Mouse (Mus musculus) ovary, postnatal 36 days (tissue): ENCODE measurements around the gene Prkce.

ENCODE experiments used
- DNase-seq: peaks from one replicate; pipeline ENCODE4 v3.0.0; 2022; ENCODE audit warnings: low spot score, mixed read lengths

The Prkce gene

GRCm38 (mm10) chr17:86167320-86168230, at the start of gene Prkce:
Prkce (plus strand) TSS chr17:86167785.
- peak; percentile 85 for DNase-seq

- DNase-seq, result no peak
Measured at GRCm38 (mm10) chr17:86123146-86123545, 44.4 kb upstream of the Prkce start.

GRCm38 (mm10) chr17:86125908-86126307, 41.7 kb upstream of the Prkce start:
- DNase-seq, result no peak

GRCm38 (mm10) chr17:86128198-86128597, 39.4 kb upstream of the Prkce start:
- no peak for DNase-seq

DNA sequence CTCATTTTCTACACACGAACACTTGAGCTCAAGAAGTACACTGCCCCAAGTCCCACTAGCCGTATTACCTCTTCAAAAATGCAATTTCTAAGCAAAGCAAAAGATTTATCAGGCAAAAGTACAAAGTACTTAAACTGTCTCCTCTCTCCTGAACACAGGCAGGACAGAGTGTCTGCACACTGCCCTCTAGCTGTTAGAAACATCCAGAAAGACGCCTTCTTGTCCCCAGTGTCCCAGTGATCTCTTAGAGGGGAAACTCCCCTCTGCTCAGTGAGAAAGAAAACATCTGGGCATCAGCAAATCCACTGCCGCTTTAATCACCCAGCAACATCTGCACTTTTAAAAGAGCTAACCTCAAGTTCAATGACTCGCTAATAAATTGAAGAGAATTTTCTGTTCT, 35.1 kb upstream of the Prkce start:
- no peak for DNase-seq

DNA sequence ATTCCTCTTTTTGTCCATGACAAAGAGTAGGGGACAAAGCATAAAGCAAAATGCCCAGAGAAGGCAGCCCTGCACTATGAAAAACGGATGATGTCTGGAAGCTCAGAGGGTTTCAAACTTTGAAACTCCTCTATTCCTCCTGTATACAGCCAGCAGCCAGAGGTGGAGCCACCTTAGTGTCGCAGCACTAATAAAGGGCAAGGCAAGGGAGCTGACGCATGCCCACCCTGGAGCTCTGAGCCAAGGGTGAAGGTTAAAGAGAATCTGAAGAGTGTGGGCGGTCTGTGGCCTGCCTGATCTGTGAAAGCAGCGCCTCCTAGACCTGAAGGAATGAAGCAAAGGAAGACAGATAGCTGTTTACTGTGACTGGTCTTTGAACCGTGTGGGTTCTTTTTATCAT, 33.1 kb upstream of the Prkce start:
- no peak for DNase-seq

DNA sequence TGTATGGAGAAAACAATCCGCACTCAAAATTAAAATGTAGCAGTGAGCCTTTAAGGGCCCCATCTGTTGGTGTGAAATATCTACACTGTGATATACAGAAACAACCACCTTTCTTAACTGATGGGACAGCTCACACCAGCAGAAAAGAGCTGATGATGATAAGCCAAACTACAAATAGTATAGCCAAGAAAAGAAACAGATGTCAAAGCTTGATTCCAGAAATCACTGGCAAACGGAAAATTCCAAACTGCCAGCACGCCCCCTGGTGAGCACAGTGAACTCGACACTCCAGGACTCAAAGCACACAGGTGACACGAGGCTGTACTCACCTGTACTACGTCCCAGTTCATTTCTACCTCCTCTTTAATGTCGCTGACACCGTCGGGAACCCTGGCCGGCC, 31.8 kb upstream of the Prkce start:
- no peak for DNase-seq

DNA sequence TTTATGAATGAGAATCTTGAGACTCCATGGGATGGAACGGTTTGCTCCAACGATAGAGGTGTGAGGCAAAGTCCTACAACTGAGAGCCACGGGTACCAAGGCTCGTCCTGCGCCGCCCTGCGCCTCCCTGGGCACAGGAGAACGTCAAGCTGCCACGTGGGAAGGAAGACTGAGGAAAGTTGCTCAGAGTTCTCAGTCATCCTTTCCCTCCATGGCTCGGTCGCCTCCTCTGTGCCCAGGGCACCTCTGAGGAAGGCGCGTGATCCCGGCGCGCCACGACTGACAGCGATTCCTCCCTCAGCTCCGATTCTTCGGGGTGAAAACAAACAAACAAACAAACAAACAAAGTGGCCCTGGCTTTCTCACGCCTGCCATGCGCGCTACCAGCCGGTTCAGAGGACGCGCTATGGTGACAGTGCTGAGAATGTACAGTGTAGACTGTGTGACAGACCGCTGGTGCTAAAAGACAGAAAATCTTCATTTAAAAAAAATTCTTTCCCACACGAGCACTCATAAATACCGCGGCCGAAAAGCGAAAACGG, 23.0 kb upstream of the Prkce start:
- peak; percentile 24 for DNase-seq

GRCm38 (mm10) chr17:86145079-86145951, 22.3 kb upstream of the Prkce start, which contains the start of gene Srbd1:
Srbd1 (minus strand) TSS chr17:86145175.
- DNase-seq, result peak; percentile 86

- no peak for DNase-seq
Measured at GRCm38 (mm10) chr17:86149726-86150125, 17.9 kb upstream of the Prkce start.

GRCm38 (mm10) chr17:86150867-86151348, 16.7 kb upstream of the Prkce start:
- peak; percentile 36 for DNase-seq

- no peak for DNase-seq
Measured at GRCm38 (mm10) chr17:86156999-86157398, 10.6 kb upstream of the Prkce start.

DNA sequence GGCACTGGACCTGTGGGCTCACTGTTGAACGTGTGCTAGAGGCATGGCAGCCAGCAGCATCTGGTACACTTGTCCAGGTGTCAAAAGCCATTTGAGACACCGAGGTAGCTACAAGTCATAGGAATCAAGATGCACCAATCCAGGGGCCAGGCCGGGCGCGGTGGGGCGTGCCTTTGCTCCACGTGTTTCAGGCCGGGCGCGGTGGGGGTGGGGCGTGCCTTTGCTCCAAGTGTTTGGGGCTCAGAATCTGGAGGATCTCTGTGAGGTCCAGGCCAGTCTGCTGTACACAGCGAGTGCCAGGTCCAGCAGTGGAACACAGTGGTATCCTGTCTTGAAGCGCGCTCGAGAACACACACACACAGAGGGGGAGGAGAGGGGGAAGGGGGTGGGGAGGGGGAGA, 4.9 kb upstream of the Prkce start:
- no peak for DNase-seq

- DNase-seq, result no peak
Measured at GRCm38 (mm10) chr17:86164416-86164815, 3.2 kb upstream of the Prkce start.

- no peak for DNase-seq
Measured at GRCm38 (mm10) chr17:86166051-86166566, 1.5 kb upstream of the Prkce start.

DNA sequence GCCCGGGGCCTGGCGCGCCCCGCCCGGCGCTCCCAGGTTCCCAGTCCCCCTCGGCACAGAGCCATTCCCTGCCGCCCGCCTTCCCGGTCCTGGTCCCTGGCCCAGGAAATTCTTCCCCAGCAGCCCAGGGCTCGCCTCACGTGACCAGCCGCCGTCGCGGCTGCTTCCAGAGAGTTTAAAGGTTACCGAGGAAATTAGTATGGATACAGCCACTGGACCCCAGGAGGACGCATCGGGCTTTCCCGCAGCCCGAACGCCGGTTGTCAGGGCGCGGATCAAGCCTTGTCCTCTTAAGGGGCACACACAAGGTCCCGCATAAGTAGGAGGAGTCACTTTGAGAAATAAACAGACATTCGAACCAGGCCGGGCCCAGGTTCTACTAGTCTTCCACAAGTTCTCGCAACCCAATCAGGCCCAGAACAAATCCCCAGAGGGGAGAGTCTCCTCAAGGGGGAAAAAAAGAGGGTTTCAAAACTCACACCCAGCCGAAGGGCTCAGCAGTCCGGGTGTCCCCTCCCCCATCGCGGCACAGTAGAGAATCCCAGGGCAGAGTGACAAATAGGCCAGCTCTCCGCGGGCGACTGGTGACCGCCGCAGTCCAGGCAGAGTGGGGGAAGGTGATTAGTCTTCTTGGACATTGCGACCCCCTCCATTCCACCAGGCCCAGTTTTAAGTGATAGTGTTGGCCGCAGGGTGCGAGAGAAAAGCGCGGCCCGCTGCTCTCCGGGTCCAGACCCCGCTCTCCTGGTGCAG, 842 bp upstream of the Prkce start:
- peak; percentile 87 for DNase-seq

DNA sequence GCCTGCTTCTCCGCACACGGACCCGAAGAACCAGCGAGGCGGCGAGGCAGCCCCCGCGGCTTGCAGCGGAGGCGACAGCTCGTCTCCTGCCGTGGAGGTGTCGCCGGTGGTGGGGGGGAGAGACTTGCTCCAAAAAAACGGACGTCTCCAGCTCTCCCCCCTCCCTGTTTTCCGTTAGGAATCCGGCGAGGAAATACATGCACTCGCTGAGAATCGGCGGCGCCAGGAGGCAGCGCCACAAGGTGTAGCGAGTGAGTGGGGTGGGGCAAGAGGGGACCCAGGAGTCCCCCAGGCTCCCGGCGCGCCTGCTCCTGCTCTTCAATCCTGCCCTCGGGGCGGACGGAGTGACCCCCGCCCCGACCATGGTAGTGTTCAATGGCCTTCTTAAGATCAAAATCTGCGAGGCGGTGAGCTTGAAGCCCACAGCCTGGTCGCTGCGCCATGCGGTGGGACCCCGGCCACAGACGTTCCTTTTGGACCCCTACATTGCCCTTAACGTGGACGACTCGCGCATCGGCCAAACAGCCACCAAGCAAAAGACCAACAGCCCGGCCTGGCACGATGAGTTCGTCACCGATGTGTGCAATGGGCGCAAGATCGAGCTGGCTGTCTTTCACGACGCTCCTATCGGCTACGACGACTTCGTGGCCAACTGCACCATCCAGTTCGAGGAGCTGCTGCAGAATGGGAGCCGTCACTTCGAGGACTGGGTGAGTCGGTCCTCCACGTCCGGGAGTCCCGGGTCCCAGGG, 821 bp downstream of the Prkce start:
- DNase-seq, result peak; percentile 42

DNA sequence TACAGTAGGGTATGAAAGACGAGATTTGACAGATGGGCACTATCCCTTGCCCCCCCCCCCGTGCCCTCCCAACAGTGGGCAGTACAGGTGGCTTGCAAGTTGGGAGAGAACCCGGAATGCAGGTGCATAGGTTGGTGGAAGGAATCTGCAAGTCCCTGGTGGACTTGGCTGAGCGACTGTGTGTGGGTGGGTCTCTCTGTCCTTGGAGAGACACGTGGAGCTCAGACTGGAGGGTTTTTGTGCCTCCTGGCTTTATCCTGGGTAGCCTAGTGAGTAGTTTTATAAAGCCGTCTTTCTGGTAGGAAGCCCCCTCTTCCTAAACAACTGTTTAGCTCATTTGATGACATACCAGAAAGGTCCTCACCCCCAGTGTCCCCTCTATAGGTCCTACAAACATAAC, 1.5 kb downstream of the Prkce start:
- DNase-seq, result no peak

DNA sequence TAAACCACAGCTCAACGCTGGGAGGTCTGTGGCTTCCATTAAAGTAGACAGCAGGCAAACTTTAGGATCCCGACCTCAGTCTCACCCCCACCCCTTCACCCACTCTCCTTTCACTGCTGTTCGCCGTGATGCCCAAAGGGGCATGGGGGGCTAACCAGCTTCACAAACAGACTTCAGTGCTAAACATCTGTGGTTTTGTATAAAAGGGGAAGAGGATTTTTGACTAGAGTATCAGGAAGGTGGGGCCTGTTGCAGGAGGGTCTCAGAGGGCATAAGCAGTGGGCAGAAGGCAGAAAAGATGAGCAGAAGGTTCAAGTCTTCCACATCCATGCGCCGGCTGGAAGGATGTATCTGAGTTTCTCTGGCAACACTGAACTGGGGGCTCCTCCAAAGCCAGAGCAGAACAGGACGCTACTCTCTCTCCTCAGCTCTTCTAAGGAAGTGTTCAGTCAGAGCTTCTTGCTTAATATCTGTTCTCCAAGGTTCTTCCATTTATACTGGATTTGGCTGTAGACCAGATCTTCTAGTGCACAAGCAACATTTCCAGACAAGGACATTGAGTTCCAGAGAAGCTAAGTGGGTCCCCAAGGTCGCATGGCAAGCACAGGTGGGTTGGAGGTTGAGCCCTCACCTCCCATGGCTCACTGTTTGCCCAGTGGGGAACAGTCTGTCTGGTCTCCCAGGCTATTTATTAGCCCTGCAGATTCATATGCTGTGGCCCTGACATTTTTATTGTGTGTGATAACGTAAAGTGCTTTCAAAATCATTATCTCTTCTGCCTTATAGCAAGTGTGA, 2.8 kb downstream of the Prkce start:
- DNase-seq, result no peak

- no peak for DNase-seq
Measured at GRCm38 (mm10) chr17:86175516-86175915, 7.9 kb downstream of the Prkce start.
